Mouse (Mus musculus) myocyte (in vitro differentiated cells): Measurements from ENCODE around the gene Ahnak.

ENCODE experiments used
- E2F4 ChIP-seq: IDR thresholded peaks from one replicate; pipeline ENCODE4 v1.6.1; 2011; ENCODE audit warnings: mild to moderate bottlenecking, control low read depth, moderate library complexity; ENCODE audit not compliant: insufficient read depth
- MYOG ChIP-seq, 3 experiments: IDR thresholded peaks; one replicate each; pipeline ENCODE4 v1.6.1; 2011; ENCODE audit warnings: control low read depth in 2 of 3, low read depth in 2 of 3, mild to moderate bottlenecking in 2 of 3; ENCODE audit not compliant: insufficient read length in 2 of 3, control insufficient read depth in 1 of 3, insufficient read depth in 1 of 3
- POLR2A ChIP-seq: IDR thresholded peaks from one replicate; pipeline ENCODE4 v1.6.1; 2011; ENCODE audit warnings: low read depth, mild to moderate bottlenecking, control low read depth, moderate library complexity; ENCODE audit not compliant: insufficient read length
- SRF ChIP-seq: IDR thresholded peaks from one replicate; pipeline ENCODE4 v1.6.1; 2011; ENCODE audit warnings: low read depth; ENCODE audit not compliant: control insufficient read depth, insufficient read length
- TCF12 ChIP-seq: IDR thresholded peaks from one replicate; pipeline ENCODE4 v1.6.1; 2011; ENCODE audit warnings: mild to moderate bottlenecking, control low read depth; ENCODE audit not compliant: poor library complexity, insufficient read depth, severe bottlenecking
- USF1 ChIP-seq: IDR thresholded peaks from one replicate; pipeline ENCODE4 v1.6.1; 2011; ENCODE audit warnings: low read depth, mild to moderate bottlenecking, control low read depth, moderate library complexity

DNA sequence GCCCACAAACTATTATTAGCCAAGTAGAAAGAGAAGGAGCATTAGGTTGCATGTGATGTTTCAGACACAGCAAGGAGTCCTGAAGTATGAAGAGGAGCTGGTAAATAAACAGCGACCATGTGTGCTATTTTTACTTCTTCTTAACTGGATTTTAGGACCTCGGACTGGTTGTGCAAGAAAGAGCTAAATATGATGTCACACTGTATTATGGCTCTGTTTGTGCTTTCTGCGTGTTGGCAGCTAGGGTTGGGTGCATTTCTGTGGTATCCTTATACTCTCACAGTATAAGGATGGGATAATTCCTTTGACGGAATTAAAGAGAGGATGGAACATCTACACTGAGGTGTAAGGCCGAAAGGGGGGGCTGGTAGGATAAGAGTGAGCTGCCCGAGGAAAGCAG, 43.8 kb upstream of the Ahnak start:
- TF ChIP-seq E2F4 (no peak), MYOG (IDR thresholded peaks at IDR 0.05; ENCODE audit: control insufficient read depth in 1 of 3, insufficient read depth in 1 of 3, insufficient read length in 2 of 3, low read depth in 2 of 3) (no peak), POLR2A (no peak), SRF (no peak), USF1 (no peak), TCF12 (no peak)
